Mouse (Mus musculus): Measurements from ENCODE around the gene Abhd17c.

GRCm38 (mm10) chr7:84168355-84168754 lies 16.7 kb upstream of the Abhd17c start:
- TF ChIP-seq ZC3H11A (IDR thresholded peaks at IDR 0.05; ENCODE audit: low read depth, low read length) (no peak), GABPA (IDR thresholded peaks at IDR 0.05; ENCODE audit: low read depth, low read length) (no peak), EP300 (IDR thresholded peaks at IDR 0.05; ENCODE audit: low read depth in 1 of 2, low read length in 2 of 2) (peak; percentile 50 to 62; a peak in 3 of 4 replicates), CTCF (IDR thresholded peaks at IDR 0.05 in 2 of 3, conservative IDR thresholded peaks at IDR 0.05 in 1 of 3; ENCODE audit: control insufficient read depth in 1 of 3, insufficient read depth in 1 of 3, low read depth in 2 of 3, low read length in 3 of 3, poor library complexity in 1 of 3, severe bottlenecking in 1 of 3) (no peak), SMC3 (IDR thresholded peaks at IDR 0.05; ENCODE audit: low read depth, low read length) (no peak), USF2 (IDR thresholded peaks at IDR 0.05; ENCODE audit: borderline replicate concordance in 1 of 2, insufficient read depth in 1 of 2, low read depth in 1 of 2, low read length in 2 of 2) (no peak), BHLHE40 (IDR thresholded peaks at IDR 0.05; ENCODE audit: borderline replicate concordance, low read depth, low read length) (no peak), POLR2A (IDR thresholded peaks at IDR 0.05; ENCODE audit: control insufficient read depth in 1 of 2, insufficient read depth in 1 of 2, low read depth in 1 of 2, low read length in 2 of 2, poor library complexity in 1 of 2) (no peak), USF1 (IDR thresholded peaks at IDR 0.05; ENCODE audit: low read depth, low read length) (no peak), NRF1 (IDR thresholded peaks at IDR 0.05; ENCODE audit: insufficient read depth, low read depth, low read length, poor library complexity, severe bottlenecking) (no peak), KAT2A (conservative IDR thresholded peaks at IDR 0.05; ENCODE audit: low read depth, low read length) (no peak), ELF1 (IDR thresholded peaks at IDR 0.05; ENCODE audit: low read depth, low read length) (no peak)

All from MEL (cell line).